Mouse (Mus musculus) forebrain, embryonic 12.5 days (tissue): Measurements from ENCODE around the gene Ggps1. TPM values are rescaled to one million over a fixed set of nuclear protein-coding genes. Genes with fewer than 3 reads are reported as not detected.
"Not testable (repeated sequence)": the region's sequence is repeated elsewhere in the genome, so short reads cannot be mapped to it uniquely, and the experiment has no call there.

Source experiments
- ATAC-seq: fragments of 200-750 bp; cut with Nextera tagmentation; 2 replicates; pipeline ENCODE4 v1.8.0; 2017; ENCODE audit warnings: moderate TSS enrichment; ENCODE audit not compliant: low FRiP score
- H3K27ac ChIP-seq: fragments of 300-500 bp; sonication (generic); 2 replicates; pipeline ENCODE4 v1.5.1; 2016; ENCODE audit warnings: mild to moderate bottlenecking
- H3K27me3 ChIP-seq: fragments of 300-500 bp; sonication (generic); 2 replicates; pipeline ENCODE4 v1.6.1; 2016; ENCODE audit warnings: mild to moderate bottlenecking
- H3K36me3 ChIP-seq: fragments of 300-500 bp; sonication (generic); replicated peaks from 2 replicates; pipeline ENCODE4 v1.6.1; 2016; ENCODE audit warnings: mild to moderate bottlenecking
- H3K4me1 ChIP-seq: fragments of 300-500 bp; sonication (generic); 2 replicates; pipeline ENCODE4 v1.6.1; 2016
- H3K4me2 ChIP-seq: fragments of 300-500 bp; sonication (generic); 2 replicates; pipeline ENCODE4 v1.6.1; 2016; ENCODE audit warnings: mild to moderate bottlenecking, moderate library complexity
- H3K4me3 ChIP-seq: fragments of 300-500 bp; sonication (generic); replicated peaks from 2 replicates; pipeline ENCODE4 v1.5.1; 2016; ENCODE audit warnings: mild to moderate bottlenecking
- H3K9ac ChIP-seq: fragments of 300-500 bp; sonication (generic); 2 replicates; pipeline ENCODE4 v1.6.1; 2016; ENCODE audit warnings: mild to moderate bottlenecking
- H3K9me3 ChIP-seq: fragments of 300-500 bp; sonication (generic); 2 replicates; pipeline ENCODE4 v1.6.1; 2016
- WGBS: fragments of 180-500 bp; shearing (Covaris S2); methylation state at CpG from one replicate; pipeline ENCODE4 v1.1.7; 2016; 5-methylcytosine and 5-hydroxymethylcytosine counted together
- polyA plus RNA-seq: library from polyadenylated mRNA; unstranded; fragments of >200 nt; fragmentation: Nextera tagmentation; extraction: Ambion mirVana; gene quantifications from 2 replicates; pipeline ENCODE4 v1.2.1, GENCODE M21; 2016

Ggps1 gene
- polyA plus RNA-seq, 1 experiment from 2014 or later, result 74.6 TPM

DNA sequence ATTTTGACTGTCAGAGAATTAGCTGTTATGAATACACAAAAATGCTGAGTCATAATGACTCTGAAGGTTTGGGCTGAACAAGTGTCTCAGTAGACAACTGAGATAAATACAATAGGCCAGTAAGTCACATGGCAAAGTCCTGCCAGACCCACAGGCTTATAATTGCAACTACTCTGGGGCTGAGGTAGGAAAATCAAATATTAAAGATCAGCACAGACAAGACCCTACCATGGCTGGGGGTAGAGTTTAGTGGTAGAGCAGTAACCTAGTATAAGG lies 29.3 kb downstream of the Ggps1 start:
- H3K4me1 ChIP-seq, result peaks cover 11% of the 10 kb centered on the region
- no peak overlapping the region for H3K4me2 ChIP-seq
- H3K4me3 ChIP-seq, result no peak overlapping the region
- 0 out of 2 replicates have a peak, but pooled peaks cover 1% of the 10 kb centered on the region for H3K36me3 ChIP-seq
- H3K9me3 ChIP-seq, result no peaks in the 10 kb centered on the region
- ATAC-seq, result no peak
- H3K27ac ChIP-seq, result no peak overlapping the region
- H3K27me3 ChIP-seq, result no peaks in the 10 kb centered on the region
- H3K9ac ChIP-seq, result no peak overlapping the region

- no peak overlapping the region for H3K4me2 ChIP-seq
- H3K4me3 ChIP-seq, result no peak overlapping the region
- no peaks in the 10 kb centered on the region for H3K27me3 ChIP-seq
- H3K9ac ChIP-seq, result no peak overlapping the region
- no peak for ATAC-seq
- H3K9me3 ChIP-seq, result no peaks in the 10 kb centered on the region
- WGBS, result 95% methylated on average over 5 of the region's 5 CpGs
- 0 out of 2 replicates have a peak, but pooled peaks cover 3% of the 10 kb centered on the region for H3K36me3 ChIP-seq
- peaks cover 6% of the 10 kb centered on the region for H3K4me1 ChIP-seq
- H3K27ac ChIP-seq, result no peak overlapping the region
These were observed 29.8 kb downstream of the Ggps1 start for GRCm38 (mm10) chr13:14033309-14034072.

- Histone ChIP-seq H3K4me1 (no peaks in the 10 kb centered on the region), H3K27ac (no peak overlapping the region), H3K36me3 (peaks cover 27% of the 10 kb centered on the region), H3K9ac (no peak overlapping the region), H3K9me3 (no peaks in the 10 kb centered on the region), H3K4me3 (no peak overlapping the region), H3K4me2 (no peak overlapping the region), H3K27me3 (no peaks in the 10 kb centered on the region)
- 94% methylated on average over 6 of the region's 6 CpGs for WGBS
- no peak for ATAC-seq
These were observed 37.0 kb downstream of the Ggps1 start for GRCm38 (mm10) chr13:14026154-14026820.

- H3K9ac ChIP-seq, result no peak overlapping the region
- H3K36me3 ChIP-seq, result peaks cover 27% of the 10 kb centered on the region
- WGBS, result 94% methylated on average over 6 of the region's 6 CpGs
- ATAC-seq, result no peak
- H3K27me3 ChIP-seq, result no peaks in the 10 kb centered on the region
- H3K4me3 ChIP-seq, result no peak overlapping the region
- H3K27ac ChIP-seq, result no peak overlapping the region
- H3K4me1 ChIP-seq, result no peaks in the 10 kb centered on the region
- no peaks in the 10 kb centered on the region for H3K9me3 ChIP-seq
- H3K4me2 ChIP-seq, result no peak overlapping the region
These were observed 37.7 kb downstream of the Ggps1 start for GRCm38 (mm10) chr13:14025554-14025953.

GRCm38 (mm10) chr13:14021417-14021816 lies 41.9 kb downstream of the Ggps1 start:
- not testable (repeated sequence) for ATAC-seq, H3K9me3 ChIP-seq, H3K4me2 ChIP-seq, H3K4me1 ChIP-seq, H3K9ac ChIP-seq, H3K27ac ChIP-seq, H3K27me3 ChIP-seq, H3K4me3 ChIP-seq
- WGBS, result 88% methylated on average over 12 of the region's 12 CpGs
- H3K36me3 ChIP-seq, result peaks cover 32% of the 10 kb centered on the region

- H3K27ac ChIP-seq, result no peak overlapping the region
- 96% methylated on average over 3 of the region's 3 CpGs for WGBS
- H3K9me3 ChIP-seq, result no peaks in the 10 kb centered on the region
- H3K36me3 ChIP-seq, result peaks cover 40% of the 10 kb centered on the region
- no peak for ATAC-seq
- no peak overlapping the region for H3K4me3 ChIP-seq
- H3K27me3 ChIP-seq, result no peaks in the 10 kb centered on the region
- no peak overlapping the region for H3K9ac ChIP-seq
- no peak overlapping the region for H3K4me2 ChIP-seq
- H3K4me1 ChIP-seq, result no peaks in the 10 kb centered on the region
These were observed 44.4 kb downstream of the Ggps1 start for GRCm38 (mm10) chr13:14018852-14019251.

DNA sequence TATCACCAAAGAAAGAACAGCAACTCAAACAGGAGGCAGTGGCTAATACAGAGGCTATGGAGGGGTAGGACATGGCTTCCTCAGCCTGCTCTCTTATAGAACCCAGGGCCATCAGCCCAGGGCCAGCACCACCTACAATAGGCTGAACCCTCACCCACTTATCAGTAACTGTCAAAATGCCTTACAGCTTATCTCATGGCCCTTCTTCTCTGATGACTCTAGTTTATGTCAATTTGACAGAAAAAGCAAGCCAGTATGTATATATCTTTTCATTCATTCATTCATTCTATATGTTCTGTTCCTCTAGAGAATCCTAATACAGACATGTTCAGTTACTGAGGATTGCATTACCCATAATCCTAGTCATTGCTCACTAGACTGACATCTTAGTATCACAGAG lies 45.0 kb downstream of the Ggps1 start:
- H3K9ac ChIP-seq, result no peak overlapping the region
- H3K4me3 ChIP-seq, result no peak overlapping the region
- H3K27ac ChIP-seq, result no peak overlapping the region
- no peak overlapping the region for H3K4me2 ChIP-seq
- H3K36me3 ChIP-seq, result peaks cover 44% of the 10 kb centered on the region
- no peaks in the 10 kb centered on the region for H3K27me3 ChIP-seq
- ATAC-seq, result no peak
- H3K4me1 ChIP-seq, result no peaks in the 10 kb centered on the region
- H3K9me3 ChIP-seq, result no peaks in the 10 kb centered on the region

- Histone ChIP-seq H3K9me3 (no peaks in the 10 kb centered on the region), H3K4me1 (no peaks in the 10 kb centered on the region), H3K27ac (no peak overlapping the region), H3K36me3 (peaks cover 62% of the 10 kb centered on the region), H3K9ac (no peak overlapping the region), H3K27me3 (no peaks in the 10 kb centered on the region), H3K4me2 (no peak overlapping the region), H3K4me3 (no peak overlapping the region)
- WGBS, result 91% methylated on average over 6 of the region's 6 CpGs
- ATAC-seq, result no peak
These were observed 47.7 kb downstream of the Ggps1 start for GRCm38 (mm10) chr13:14015609-14016008.

- Histone ChIP-seq H3K9ac (no peak overlapping the region), H3K27ac (no peak overlapping the region), H3K4me1 (no peaks in the 10 kb centered on the region), H3K9me3 (no peaks in the 10 kb centered on the region), H3K27me3 (no peaks in the 10 kb centered on the region), H3K4me2 (no peak overlapping the region), H3K36me3 (peaks cover 63% of the 10 kb centered on the region), H3K4me3 (no peak overlapping the region)
- 95% methylated on average over 4 of the region's 4 CpGs for WGBS
- ATAC-seq, result no peak
These were observed 48.7 kb downstream of the Ggps1 start for GRCm38 (mm10) chr13:14014540-14014939.

DNA sequence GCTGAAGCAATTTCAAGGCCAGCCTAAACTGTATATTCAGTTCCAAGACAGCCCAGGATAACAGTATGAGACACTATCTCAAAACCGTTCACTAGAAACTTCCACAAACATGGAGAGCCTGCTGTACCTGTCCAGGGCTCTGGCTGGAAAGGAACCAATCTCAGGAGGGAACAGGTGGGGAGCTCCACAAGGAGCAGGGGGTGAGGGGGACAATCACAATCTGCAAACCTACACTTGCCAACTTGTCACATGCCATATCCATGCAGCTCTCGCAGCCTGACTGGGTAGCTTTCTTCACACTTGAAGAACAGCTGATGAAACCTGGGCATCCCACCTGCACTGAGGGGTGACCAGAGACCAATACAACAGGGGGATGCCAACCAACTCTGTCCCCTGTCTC lies 49.3 kb downstream of the Ggps1 start:
- no peak for ATAC-seq
- 91% methylated on average over 2 of the region's 2 CpGs for WGBS
- Histone ChIP-seq H3K27me3 (no peaks in the 10 kb centered on the region), H3K4me2 (no peak overlapping the region), H3K9me3 (no peaks in the 10 kb centered on the region), H3K4me3 (no peak overlapping the region), H3K36me3 (peaks cover 62% of the 10 kb centered on the region), H3K9ac (no peak overlapping the region), H3K27ac (no peak overlapping the region), H3K4me1 (no peaks in the 10 kb centered on the region)

DNA sequence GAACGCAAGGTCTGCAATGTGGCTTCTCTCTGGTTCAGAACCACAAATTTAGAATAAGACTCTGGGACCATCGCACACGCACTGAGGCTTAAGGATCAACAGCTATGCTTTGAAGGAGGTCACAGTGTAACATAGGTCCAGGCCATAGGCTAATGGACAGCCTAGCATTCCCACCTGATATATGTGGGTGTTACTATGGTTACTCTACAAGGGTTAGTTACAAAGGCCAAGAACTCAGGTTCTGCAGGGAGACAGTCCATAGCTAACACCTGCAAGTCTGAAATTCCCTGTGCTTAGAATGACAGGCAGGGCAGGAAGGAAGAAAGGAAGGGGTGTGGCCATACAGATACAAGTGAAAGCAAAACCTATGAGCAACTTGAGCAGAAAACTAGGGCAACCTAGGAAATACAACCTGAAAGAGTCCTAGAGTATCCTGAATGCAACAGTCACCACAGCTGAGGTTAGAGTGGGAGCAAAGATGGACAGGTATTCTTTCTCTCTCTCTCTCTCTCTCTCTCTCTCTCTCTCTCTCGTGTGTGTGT lies 51.8 kb downstream of the Ggps1 start:
- H3K4me1 ChIP-seq, result no peaks in the 10 kb centered on the region
- no peak overlapping the region for H3K27ac ChIP-seq
- WGBS, result 94% methylated on average over 4 of the region's 4 CpGs
- H3K9ac ChIP-seq, result no peak overlapping the region
- H3K27me3 ChIP-seq, result no peaks in the 10 kb centered on the region
- H3K4me3 ChIP-seq, result no peak overlapping the region
- H3K9me3 ChIP-seq, result no peaks in the 10 kb centered on the region
- no peak overlapping the region for H3K4me2 ChIP-seq
- ATAC-seq, result no peak
- H3K36me3 ChIP-seq, result peaks cover 50% of the 10 kb centered on the region

DNA sequence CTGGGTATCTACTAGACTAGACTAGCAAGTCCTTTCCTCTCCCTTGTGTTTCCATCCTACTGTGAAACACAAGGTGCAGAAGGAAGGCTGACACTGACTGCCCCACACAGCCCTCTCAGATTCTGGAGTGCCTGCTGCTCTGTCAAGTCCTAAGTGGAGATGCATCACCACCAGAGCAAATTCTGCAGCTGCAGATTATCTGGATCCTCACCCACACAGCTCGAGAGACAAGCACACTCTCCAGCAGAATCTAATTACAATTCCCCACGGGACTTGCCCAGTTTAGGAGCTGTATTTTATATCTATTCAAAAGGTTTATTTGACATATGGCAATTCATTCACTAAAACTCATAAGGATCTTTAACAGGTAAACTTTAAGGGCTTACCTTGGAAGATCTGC lies 57.2 kb downstream of the Ggps1 start:
- 76% methylated on average over 2 of the region's 2 CpGs for WGBS
- H3K36me3 ChIP-seq, result peaks cover 60% of the 10 kb centered on the region
- ATAC-seq, result no peak

DNA sequence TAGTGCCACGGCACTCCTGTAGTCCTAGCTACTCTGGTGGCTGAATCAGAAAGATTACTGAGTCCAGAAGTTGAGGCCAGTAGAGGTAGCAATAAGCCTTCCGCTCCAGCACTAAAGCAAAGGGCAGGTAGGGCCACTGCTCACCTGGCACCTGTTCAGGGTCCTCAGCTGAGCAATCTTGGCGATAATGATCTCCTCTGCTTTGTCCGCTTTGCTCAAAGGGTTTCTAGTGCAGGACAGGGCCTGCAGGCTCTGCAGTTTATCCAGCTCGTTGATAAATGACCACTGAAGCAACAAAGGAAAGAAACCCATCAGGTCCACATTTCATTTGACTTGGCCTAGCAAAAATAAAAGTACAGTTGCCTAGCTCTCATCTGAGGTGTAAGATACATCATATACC lies 58.3 kb downstream of the Ggps1 start:
- 96% methylated on average over 5 of the region's 5 CpGs for WGBS
- no peak for ATAC-seq

More for the DNA sequence above, 57.2 kb downstream of the Ggps1 start:
- H3K4me3 ChIP-seq, result no peak overlapping the region
- no peaks in the 10 kb centered on the region for H3K4me1 ChIP-seq
- H3K9me3 ChIP-seq, result no peaks in the 10 kb centered on the region
- no peak overlapping the region for H3K27ac ChIP-seq
- no peak overlapping the region for H3K9ac ChIP-seq
- H3K27me3 ChIP-seq, result no peaks in the 10 kb centered on the region
- no peak overlapping the region for H3K4me2 ChIP-seq

More for the DNA sequence above, 58.3 kb downstream of the Ggps1 start:
- Histone ChIP-seq H3K4me3 (no peak overlapping the region), H3K36me3 (peaks cover 70% of the 10 kb centered on the region), H3K27ac (no peak overlapping the region), H3K27me3 (no peaks in the 10 kb centered on the region), H3K4me2 (no peak overlapping the region), H3K9me3 (no peaks in the 10 kb centered on the region), H3K9ac (no peak overlapping the region), H3K4me1 (no peaks in the 10 kb centered on the region)
